Mouse (Mus musculus): ENCODE measurements around the gene Fam228b. TPM values are rescaled to one million over a fixed set of nuclear protein-coding genes. Genes with fewer than 3 reads are reported as not detected.

The Fam228b gene
- total RNA-seq, 2 experiments from 2014 or later: 21.9 to 26.6 TPM

Other genes starting within 250 kb of the Fam228b start
- gene Itsn2, start 176.6 kb downstream of the Fam228b start, total RNA-seq (2021): 10 to 100 TPM; 89.4 to 91.2 TPM
- gene Gm3625, start 176.3 kb downstream of the Fam228b start, total RNA-seq (2021): not detected
- gene Fam228a, start 30.8 kb downstream of the Fam228b start, total RNA-seq (2021): 1 to 10 TPM; 1.9 to 3.0 TPM
- 10 to 100 TPM; 10.9 to 11.7 TPM for gene Pfn4, start 245 bp downstream of the Fam228b start, total RNA-seq (2021)
- gene Sf3b6, start 48.3 kb upstream of the Fam228b start, total RNA-seq (2021): 10 to 100 TPM; 68.4 to 76.9 TPM
- 10 to 100 TPM; 43.3 to 56.1 TPM for gene Fkbp1b, start 72.3 kb upstream of the Fam228b start, total RNA-seq (2021)
- 10 to 100 TPM; 13.0 to 14.8 TPM for gene Wdcp, start 74.0 kb upstream of the Fam228b start, total RNA-seq (2021)
- gene Mfsd2b, start 105.1 kb upstream of the Fam228b start, total RNA-seq (2021): under 1 TPM; 0.36 to 0.59 TPM
- gene Ubxn2a, start 138.4 kb upstream of the Fam228b start, total RNA-seq (2021): 10 to 100 TPM; 51.1 to 52.9 TPM
- 10 to 100 TPM; 32.8 to 33.2 TPM for gene Atad2b, start 148.1 kb upstream of the Fam228b start, total RNA-seq (2021)

All from layer of hippocampus, adult 18-20 months (tissue).